Mouse (Mus musculus) neutrophil, adult 5-6 weeks (primary cell): ENCODE measurements around the gene Hoxd1. TPM values are rescaled to one million over a fixed set of nuclear protein-coding genes. Genes with fewer than 3 reads are reported as not detected.

ENCODE experiments used
- ATAC-seq: fragments of 151-379, 151-347 bp; 2 replicates; pipeline ENCODE4 v1.8.0; 2017; ENCODE audit warnings: mild to moderate bottlenecking, moderate TSS enrichment; ENCODE audit not compliant: insufficient number of reproducible peaks, poor library complexity, low FRiP score, severe bottlenecking; ENCODE audit errors: extremely low read depth
- total RNA-seq: library from RNA; stranded (forward); fragments of 200-1000 nt; gene quantifications from 2 replicates; pipeline ENCODE4 v1.2.3, GENCODE M21; 2017

The Hoxd1 gene
- total RNA-seq, 1 experiment from 2014 or later, result not detected

DNA sequence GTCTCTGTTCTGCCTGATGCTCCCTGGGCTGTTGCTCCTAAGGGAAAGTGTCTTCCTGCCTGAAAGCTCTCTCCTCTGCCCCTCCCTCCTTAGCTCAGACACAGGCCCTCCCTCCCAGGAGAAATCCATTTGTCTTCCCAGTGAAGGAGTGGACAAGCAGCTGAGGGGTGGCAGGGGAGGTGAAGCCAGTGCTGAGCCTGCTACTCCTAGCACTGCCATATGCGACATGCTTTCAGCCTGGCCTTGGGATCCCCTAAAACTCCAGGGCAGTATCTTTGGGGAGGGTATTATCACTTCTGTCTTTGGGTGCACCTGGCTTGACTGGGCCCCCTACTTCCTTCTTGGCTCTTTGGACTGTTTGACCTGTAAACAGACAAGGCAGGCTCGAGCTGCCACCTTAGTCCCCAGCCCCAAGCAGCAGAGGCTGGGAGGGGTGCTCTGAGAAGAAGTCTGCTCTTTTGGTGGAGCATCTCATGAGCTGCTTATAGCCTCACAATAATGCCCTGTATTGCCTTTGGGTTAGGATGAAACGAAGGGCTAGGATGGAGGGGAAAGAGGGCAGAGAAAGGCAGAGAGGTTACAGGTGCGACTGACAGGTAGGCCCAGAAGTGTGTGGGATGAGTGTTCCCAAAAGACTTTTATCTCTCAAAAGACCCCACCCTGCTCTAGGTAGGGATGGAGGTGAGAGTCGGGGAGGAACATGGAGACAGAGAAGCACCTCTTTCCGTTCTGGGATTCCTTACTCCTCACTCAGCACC, 17.1 kb upstream of the Hoxd1 start:
- ATAC-seq, result no peak

DNA sequence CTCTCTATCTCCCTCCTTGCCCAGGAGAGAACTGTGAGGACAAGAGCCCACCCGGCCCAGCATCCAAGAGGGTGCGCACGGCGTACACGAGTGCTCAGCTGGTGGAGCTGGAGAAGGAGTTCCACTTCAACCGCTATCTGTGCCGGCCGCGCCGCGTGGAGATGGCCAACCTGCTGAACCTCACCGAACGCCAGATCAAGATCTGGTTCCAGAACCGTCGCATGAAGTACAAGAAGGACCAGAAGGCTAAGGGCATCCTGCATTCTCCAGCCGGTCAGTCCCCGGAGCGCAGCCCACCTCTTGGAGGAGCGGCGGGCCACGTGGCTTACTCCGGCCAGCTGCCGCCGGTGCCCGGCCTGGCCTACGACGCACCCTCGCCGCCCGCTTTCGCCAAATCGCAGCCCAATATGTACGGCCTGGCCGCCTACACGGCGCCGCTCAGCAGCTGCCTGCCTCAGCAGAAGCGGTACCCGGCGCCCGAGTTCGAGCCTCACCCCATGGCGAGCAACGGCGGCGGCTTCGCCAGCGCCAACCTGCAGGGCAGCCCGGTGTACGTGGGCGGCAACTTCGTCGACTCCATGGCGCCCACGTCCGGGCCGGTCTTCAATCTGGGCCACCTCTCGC, 16.4 kb upstream of the Hoxd1 start:
- ATAC-seq, result no peak

GRCm38 (mm10) chr2:74747006-74747405, 15.8 kb upstream of the Hoxd1 start:
- ATAC-seq, result no peak

DNA sequence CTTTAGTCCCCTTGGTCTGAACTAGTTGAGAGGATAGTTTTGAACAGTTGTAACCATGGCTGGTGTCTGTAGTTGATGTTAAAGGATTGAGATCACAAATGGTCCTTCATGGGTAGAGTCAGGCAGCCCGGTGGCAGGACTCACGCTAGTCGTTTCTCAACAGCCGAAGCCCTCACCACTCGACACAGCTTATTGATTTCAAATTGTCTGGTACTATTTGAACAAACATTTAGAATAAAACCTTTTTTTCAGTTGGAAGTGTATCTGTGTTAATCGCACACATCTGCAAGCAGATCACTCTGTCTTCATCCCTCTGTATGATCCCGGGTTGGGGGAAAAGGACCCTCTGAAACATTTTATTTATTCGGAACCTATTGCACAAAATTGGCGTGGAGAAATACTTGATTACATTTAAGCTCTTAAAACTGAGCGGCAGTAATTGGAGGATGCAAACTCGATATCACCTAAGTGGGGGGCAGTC, 15.1 kb upstream of the Hoxd1 start:
- ATAC-seq, result no peak

- no peak for ATAC-seq
Observed at GRCm38 (mm10) chr2:74748436-74748995, 14.3 kb upstream of the Hoxd1 start.

DNA sequence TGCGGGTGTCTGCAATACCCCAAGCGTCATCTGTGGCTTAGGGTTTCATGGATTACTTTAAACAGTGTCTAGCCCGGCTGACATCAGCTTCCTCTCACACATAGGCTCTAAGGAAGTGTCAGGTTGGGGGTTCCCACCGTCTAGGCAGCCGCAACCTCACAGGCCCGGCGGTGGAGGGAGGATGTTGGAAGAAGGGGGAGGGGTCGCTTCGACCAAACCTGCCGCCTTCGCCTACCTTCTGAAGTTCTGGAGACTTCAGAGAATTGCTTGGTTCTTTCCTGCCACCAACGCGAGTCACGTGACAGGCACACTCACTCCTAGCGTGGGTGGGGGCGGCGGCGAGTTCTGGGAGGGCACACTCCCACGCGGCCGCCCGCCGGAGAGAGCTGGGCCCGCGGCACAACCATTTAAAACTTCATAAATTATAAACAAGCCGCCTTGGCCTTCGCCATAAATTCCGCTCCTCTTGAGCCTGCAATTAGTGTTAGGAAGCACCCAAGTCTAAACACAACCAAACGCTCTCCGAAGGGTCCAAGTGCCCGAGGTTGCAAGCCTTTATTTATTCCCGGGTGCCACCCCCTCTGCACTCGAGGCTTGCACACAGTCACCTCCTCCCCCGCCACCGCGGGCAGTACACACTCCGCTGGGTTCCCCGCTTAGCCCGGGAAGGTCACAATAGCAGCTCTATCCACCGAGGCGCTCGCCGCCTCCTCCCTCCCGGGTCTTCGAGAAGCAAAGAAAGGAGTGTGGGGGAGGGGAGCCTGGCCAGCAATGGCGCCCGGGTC, 13.3 kb upstream of the Hoxd1 start:
- ATAC-seq, result no peak

DNA sequence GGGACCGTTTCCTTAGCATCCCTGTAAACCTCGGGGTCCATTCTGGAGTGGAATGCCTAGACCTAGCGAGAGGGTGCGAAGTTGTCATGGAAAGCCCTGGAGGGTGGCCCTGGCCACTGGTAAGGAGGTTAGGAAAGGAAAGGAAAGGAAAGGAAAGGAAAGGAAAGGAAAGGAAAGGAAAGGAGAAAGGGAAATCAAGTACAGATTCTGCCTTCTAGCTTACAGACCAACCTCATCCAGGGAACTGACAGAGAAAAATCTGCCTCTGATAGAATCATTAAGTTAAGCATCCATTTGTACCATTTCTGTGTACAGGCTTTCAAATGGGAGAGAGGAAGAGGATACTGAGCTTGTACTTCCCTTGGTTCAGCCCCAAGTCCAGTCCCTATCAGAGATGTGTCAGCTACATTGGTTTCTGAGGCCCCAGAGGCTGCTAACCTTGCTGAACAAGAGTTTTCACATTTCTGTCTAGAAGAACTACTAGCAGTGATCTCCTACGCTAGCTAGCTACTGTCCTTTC, 12.0 kb upstream of the Hoxd1 start:
- ATAC-seq, result no peak

GRCm38 (mm10) chr2:74751861-74752260, 10.9 kb upstream of the Hoxd1 start:
- no peak for ATAC-seq

GRCm38 (mm10) chr2:74752431-74753174, 10.2 kb upstream of the Hoxd1 start:
- ATAC-seq, result no peak

GRCm38 (mm10) chr2:74753175-74753523, 9.6 kb upstream of the Hoxd1 start:
- ATAC-seq, result no peak

DNA sequence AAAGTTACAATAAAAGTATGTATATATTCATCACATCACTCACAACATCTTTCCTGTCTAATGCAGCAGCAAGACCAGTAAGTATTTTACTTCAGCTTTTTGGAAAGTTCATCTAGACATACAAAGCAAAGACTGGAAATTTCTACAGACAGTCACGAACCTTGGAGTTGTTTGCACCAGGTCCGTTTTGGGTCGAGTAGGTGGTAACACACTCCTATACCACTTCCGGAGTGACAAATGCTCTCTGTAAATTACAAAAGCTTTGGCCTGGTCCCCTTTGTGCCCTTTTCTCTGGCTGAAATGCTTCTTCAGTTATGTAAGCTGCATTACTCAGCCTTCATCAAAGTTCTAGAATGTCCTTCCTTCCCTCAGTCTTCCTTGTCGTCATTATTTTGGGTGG, 9.1 kb upstream of the Hoxd1 start:
- no peak for ATAC-seq

GRCm38 (mm10) chr2:74760146-74760545, 2.6 kb upstream of the Hoxd1 start:
- no peak for ATAC-seq

DNA sequence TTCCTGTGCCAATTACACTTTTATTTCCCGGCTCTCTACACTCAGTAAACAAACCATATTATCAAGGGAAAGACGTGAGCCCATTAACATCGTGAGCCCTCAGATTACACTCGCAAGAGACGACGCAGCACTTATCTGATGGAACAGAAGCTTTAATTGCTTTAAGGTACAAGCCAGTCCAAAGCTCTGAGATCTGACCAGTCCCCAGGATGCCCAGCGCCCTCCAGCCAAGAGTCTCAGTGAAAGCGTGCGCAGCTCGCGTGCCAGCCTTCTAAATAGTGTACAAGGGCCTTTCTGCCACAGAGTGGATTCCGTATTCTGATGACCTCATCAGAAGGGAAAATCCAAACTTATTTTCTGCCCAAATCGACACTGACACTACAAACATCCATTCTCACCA, 839 bp upstream of the Hoxd1 start:
- no peak for ATAC-seq

DNA sequence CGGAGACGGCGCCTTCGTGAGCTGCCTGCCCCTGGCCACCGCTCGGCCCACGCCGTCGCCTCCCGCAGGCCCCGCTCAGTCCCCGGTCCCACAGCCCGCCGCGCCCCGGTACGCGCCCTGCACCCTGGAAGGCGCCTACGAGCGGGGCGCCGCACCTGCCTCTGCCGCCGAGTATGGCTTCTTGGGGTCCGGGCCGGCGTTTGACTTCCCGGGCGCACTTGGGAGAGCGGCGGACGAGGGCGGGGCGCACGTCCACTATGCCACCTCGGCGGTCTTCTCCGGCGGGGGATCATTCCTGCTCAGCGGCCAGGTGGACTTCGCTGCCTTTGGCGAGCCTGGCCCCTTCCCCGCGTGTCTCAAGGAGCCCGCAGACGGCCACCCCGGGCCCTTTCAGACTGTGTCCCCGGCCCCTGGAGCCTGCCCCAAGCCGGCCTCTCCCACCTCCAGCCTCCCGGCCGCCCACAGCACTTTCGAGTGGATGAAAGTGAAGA, 510 bp downstream of the Hoxd1 start:
- ATAC-seq, result no peak

GRCm38 (mm10) chr2:74763976-74764375, 1.2 kb downstream of the Hoxd1 start:
- no peak for ATAC-seq

- no peak for ATAC-seq
Observed at GRCm38 (mm10) chr2:74774359-74774758, 11.6 kb downstream of the Hoxd1 start.

DNA sequence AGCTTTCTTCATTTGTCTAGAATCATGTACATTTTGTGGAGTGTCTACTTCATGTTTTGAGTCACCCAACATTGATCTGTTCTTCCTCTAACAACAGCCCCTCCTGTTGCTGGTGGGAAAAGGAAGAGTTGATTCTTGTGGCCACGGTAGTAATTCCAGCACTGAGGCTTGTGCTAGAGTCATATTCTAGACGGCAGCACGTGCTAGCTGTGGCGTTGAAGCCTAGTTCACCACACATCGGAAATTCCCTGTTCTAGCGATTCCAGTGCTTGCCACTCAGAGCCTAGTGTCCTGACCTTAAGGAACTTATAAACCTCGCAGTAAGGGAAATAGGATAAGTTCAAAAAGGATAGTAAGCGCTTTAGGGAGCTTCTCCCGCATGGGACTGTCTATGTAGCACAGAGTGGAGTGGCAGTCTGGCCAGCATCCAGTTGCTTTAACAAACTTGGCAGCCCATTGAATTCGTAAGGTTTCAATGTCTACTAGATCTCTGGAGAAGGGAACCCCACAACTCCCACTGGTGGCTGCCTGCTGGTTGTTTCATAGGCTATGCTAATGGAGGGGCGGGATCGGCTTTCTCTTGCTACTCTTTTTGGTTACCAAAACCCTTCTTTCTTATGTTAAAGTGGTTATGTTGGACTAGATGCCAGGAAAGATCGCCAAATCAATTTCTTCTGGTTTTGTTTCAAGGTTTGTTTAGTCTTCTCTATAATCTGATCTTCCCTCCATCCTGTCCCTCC, 14.9 kb downstream of the Hoxd1 start:
- ATAC-seq, result no peak

DNA sequence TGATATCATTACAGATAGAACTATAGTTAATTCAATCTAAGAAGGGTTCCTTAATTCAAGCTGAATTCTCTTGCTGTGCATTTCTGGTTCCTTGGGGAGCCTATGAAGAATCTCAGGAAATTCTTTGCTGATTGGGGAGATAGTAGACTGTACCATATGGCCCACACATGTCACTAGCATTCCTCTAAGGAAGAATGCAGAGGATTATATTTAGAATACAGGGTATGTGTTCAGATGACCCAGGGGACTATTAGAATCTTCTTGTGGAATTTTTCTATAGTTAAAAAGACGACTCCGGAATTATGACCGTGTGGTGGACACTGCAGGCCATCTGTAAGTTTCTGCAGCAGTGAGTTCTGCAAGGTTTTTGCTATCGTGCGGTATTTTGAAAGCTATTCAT, 18.6 kb downstream of the Hoxd1 start:
- ATAC-seq, result no peak
